Mouse (Mus musculus): ENCODE results near the gene Qrich2. TPM values are rescaled to one million over a fixed set of nuclear protein-coding genes. Genes with fewer than 3 reads are reported as not detected.

Qrich2 gene
- polyA plus RNA-seq, 1 experiment from 2014 or later, result 0.32 TPM

DNA sequence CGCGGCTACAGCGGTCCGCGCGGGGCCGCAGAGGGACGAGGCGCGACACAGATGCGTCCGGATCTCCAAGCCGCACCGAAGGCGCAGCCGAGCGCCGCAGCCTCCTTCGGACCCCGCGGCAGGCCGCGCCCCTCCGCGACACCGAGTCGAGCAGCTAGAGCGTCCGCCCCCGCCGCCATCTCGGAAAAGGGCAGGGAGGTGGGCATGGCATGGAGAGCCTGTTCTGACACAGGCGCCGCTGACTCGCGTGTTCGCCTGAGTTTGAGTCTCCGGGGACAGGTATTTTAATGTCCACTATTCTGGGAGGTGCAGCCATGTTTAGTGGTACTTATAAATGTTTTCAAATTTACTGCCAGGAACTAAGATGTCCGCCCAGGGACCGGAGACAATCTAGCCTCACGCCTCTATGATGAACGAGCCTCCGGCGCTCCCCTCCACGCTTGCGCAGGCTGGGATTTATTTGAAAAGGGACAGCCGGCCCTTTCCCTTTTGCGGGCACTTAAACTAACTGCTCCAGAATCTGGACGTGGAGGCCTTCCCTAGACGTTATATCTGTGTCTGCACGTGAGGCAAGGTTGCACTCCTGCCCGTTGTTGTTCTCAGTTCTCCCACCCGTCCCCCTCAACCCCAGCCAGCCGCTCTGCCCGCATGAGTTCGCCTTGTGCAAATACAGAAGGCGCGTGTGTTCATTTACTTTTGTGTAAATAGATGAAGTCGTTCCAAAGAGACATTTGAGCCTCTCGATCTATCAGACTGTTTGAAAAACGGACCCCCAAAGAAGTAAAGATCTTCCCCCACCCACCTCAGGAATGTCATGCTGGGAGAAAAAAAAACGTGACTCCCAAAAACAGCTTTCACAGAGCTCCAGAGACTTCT, 24.4 kb upstream of the Qrich2 start:
- Histone ChIP-seq H3K27ac (ENCODE audit: low read length) (peak overlapping the region; percentile 95), H3K36me3 (ENCODE audit: insufficient read depth, low read length) (peaks cover 19% of the 10 kb centered on the region), H3K4me2 (replicated peaks; ENCODE audit: low read depth, low read length) (peak overlapping the region; percentile 75), H3K9me3 (ENCODE audit: low read length) (peaks cover 3% of the 10 kb centered on the region; the same call in 1 of the 2 replicates), H3K4me1 (ENCODE audit: insufficient read depth, low read length) (peaks cover 17% of the 10 kb centered on the region), H3K4me3 (ENCODE audit: low read length) (peak overlapping the region; percentile 92), H3K27me3 (ENCODE audit: insufficient read depth, low read length) (no peaks in the 10 kb centered on the region), H3K9ac (replicated peaks; ENCODE audit: low read length) (peak overlapping the region; percentile 90)
- peak; percentile 90 for ATAC-seq (ENCODE audit: low FRiP score, low TSS enrichment)
- under 1% methylated on average over 62 of the region's 62 CpGs for WGBS

- Histone ChIP-seq H3K36me3 (ENCODE audit: insufficient read depth, low read length) (peaks cover 26% of the 10 kb centered on the region), H3K9me3 (ENCODE audit: low read length) (peaks cover 3% of the 10 kb centered on the region; the same call in 1 of the 2 replicates), H3K9ac (replicated peaks; ENCODE audit: low read length) (peak overlapping the region; percentile 90), H3K4me1 (ENCODE audit: insufficient read depth, low read length) (peaks cover 17% of the 10 kb centered on the region), H3K27ac (ENCODE audit: low read length) (peak overlapping the region; percentile 95), H3K4me3 (ENCODE audit: low read length) (peak overlapping the region; percentile 92), H3K27me3 (ENCODE audit: insufficient read depth, low read length) (no peaks in the 10 kb centered on the region), H3K4me2 (replicated peaks; ENCODE audit: low read depth, low read length) (peak overlapping the region; percentile 75)
- under 1% methylated on average over 39 of the region's 39 CpGs for WGBS
- peak; percentile 59 for ATAC-seq (ENCODE audit: low FRiP score, low TSS enrichment)
Observed at GRCm38 (mm10) chr11:116489771-116490231, 23.8 kb upstream of the Qrich2 start.

DNA sequence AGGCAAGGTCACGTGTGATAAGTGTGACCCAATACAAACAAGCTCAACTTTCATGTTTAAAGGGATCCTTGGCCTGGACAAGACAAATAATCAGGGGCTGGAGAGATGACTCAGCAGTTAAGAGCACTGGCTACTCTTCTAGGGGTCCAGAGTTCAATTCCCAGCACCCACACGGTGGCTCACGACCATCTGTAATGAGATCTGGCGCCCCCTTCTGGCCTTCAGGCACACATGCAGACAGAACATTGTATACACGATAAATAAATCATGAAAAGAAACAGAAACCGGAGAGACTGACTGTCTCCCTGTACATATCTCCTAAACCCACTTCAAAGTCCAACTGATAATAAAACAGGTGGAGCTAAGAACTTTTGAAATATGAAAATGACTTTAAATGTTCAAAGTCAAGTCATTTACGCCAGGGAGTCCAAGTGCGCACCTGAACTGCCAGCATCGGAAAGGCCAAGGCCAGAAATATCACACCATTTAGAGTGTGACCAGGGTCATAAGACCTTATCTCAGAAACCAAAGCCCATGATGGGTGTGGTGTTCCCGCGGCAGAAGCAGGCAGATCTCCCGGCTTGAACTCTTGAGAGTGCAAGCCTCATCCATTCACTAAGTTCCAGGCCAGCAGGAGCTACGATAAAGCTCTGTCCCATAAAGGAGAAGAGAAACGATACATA, 22.8 kb upstream of the Qrich2 start:
- Histone ChIP-seq H3K4me1 (ENCODE audit: insufficient read depth, low read length) (peaks cover 16% of the 10 kb centered on the region), H3K9me3 (ENCODE audit: low read length) (peaks cover 3% of the 10 kb centered on the region; the same call in 1 of the 2 replicates), H3K27ac (ENCODE audit: low read length) (no peak overlapping the region), H3K4me2 (replicated peaks; ENCODE audit: low read depth, low read length) (peak overlapping the region; percentile 75), H3K36me3 (ENCODE audit: insufficient read depth, low read length) (peaks cover 33% of the 10 kb centered on the region), H3K27me3 (ENCODE audit: insufficient read depth, low read length) (no peaks in the 10 kb centered on the region), H3K9ac (replicated peaks; ENCODE audit: low read length) (peak overlapping the region; percentile 90), H3K4me3 (ENCODE audit: low read length) (peak overlapping the region; percentile 92)
- ATAC-seq (ENCODE audit: low FRiP score, low TSS enrichment), result no peak
- WGBS, result 77% methylated on average over 14 of the region's 14 CpGs

GRCm38 (mm10) chr11:116488207-116488606, 22.2 kb upstream of the Qrich2 start:
- no peak overlapping the region for H3K4me3 ChIP-seq (ENCODE audit: low read length)
- H3K9me3 ChIP-seq (ENCODE audit: low read length), result peaks cover 3% of the 10 kb centered on the region; the same call in 1 of the 2 replicates
- H3K27ac ChIP-seq (ENCODE audit: low read length), result no peak overlapping the region
- ATAC-seq (ENCODE audit: low FRiP score, low TSS enrichment), result no peak
- no peak overlapping the region for H3K4me2 ChIP-seq (replicated peaks; ENCODE audit: low read depth, low read length)
- peaks cover 37% of the 10 kb centered on the region for H3K36me3 ChIP-seq (ENCODE audit: insufficient read depth, low read length)
- H3K27me3 ChIP-seq (ENCODE audit: insufficient read depth, low read length), result no peaks in the 10 kb centered on the region
- no peak overlapping the region for H3K9ac ChIP-seq (replicated peaks; ENCODE audit: low read length)
- H3K4me1 ChIP-seq (ENCODE audit: insufficient read depth, low read length), result peaks cover 12% of the 10 kb centered on the region

- WGBS, result 84% methylated on average over 8 of the region's 8 CpGs
- peaks cover 3% of the 10 kb centered on the region; the same call in 1 of the 2 replicates for H3K9me3 ChIP-seq (ENCODE audit: low read length)
- no peaks in the 10 kb centered on the region for H3K27me3 ChIP-seq (ENCODE audit: insufficient read depth, low read length)
- no peak overlapping the region for H3K9ac ChIP-seq (replicated peaks; ENCODE audit: low read length)
- peaks cover 72% of the 10 kb centered on the region for H3K36me3 ChIP-seq (ENCODE audit: insufficient read depth, low read length)
- H3K4me1 ChIP-seq (ENCODE audit: insufficient read depth, low read length), result peaks cover 10% of the 10 kb centered on the region
- H3K27ac ChIP-seq (ENCODE audit: low read length), result no peak overlapping the region
- H3K4me2 ChIP-seq (replicated peaks; ENCODE audit: low read depth, low read length), result no peak overlapping the region
- ATAC-seq (ENCODE audit: low FRiP score, low TSS enrichment), result no peak
- no peak overlapping the region for H3K4me3 ChIP-seq (ENCODE audit: low read length)
Observed at GRCm38 (mm10) chr11:116484261-116484660, 18.2 kb upstream of the Qrich2 start.

DNA sequence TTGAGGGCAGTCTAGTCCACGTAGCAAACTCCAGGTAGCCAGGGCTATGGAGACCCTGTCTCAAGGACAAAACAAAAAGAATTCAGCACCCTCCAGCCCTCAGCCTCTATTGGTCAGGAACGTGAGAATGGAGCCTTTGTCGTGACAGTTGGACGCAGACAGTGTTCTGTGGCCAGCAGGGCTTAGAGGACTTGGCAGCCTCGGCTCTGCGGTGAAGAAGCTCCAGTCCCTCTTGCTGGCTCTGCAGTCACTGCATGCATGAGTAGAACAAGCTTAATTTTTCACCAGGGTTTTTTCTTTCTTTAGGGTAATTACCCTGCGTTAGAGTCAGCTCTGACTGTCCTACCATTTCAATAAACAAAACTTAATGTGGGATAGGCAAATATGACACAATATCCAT, 15.7 kb upstream of the Qrich2 start:
- Histone ChIP-seq H3K4me2 (replicated peaks; ENCODE audit: low read depth, low read length) (no peak overlapping the region), H3K27ac (ENCODE audit: low read length) (no peak overlapping the region), H3K9ac (replicated peaks; ENCODE audit: low read length) (no peak overlapping the region), H3K9me3 (ENCODE audit: low read length) (no peaks in the 10 kb centered on the region), H3K27me3 (ENCODE audit: insufficient read depth, low read length) (no peaks in the 10 kb centered on the region), H3K36me3 (ENCODE audit: insufficient read depth, low read length) (peaks cover 81% of the 10 kb centered on the region), H3K4me1 (ENCODE audit: insufficient read depth, low read length) (0 out of 2 replicates have a peak, but pooled peaks cover 2% of the 10 kb centered on the region), H3K4me3 (ENCODE audit: low read length) (no peak overlapping the region)
- no peak for ATAC-seq (ENCODE audit: low FRiP score, low TSS enrichment)
- 80% methylated on average over 7 of the region's 7 CpGs for WGBS

- Histone ChIP-seq H3K4me3 (ENCODE audit: low read length) (no peak overlapping the region), H3K4me2 (replicated peaks; ENCODE audit: low read depth, low read length) (no peak overlapping the region), H3K9ac (replicated peaks; ENCODE audit: low read length) (no peak overlapping the region), H3K36me3 (ENCODE audit: insufficient read depth, low read length) (peaks cover 87% of the 10 kb centered on the region), H3K9me3 (ENCODE audit: low read length) (no peaks in the 10 kb centered on the region), H3K27me3 (ENCODE audit: insufficient read depth, low read length) (no peaks in the 10 kb centered on the region), H3K4me1 (ENCODE audit: insufficient read depth, low read length) (0 out of 2 replicates have a peak, but pooled peaks cover 2% of the 10 kb centered on the region), H3K27ac (ENCODE audit: low read length) (no peak overlapping the region)
- WGBS, result 96% methylated on average over 8 of the region's 8 CpGs
- no peak for ATAC-seq (ENCODE audit: low FRiP score, low TSS enrichment)
Observed at GRCm38 (mm10) chr11:116480975-116481374, 14.9 kb upstream of the Qrich2 start.

DNA sequence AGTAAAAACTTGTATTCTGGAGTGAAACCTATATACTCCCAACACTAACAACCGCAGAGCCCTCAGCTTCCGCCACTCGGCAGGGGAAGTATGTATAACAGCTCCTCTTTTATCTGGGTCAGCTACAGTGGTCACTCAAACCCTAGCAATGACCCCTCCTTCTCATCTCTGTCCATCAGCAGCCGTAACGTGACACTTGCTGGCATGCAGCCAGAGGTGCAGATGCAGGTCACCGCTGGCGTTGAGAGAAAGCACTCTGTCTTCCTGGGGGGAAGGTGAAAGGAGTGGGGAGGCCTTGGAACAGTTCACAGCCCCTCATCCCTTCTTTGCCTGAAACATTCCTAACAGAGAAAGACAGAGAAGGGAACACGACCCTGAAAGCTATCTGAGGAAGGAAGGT, 13.8 kb upstream of the Qrich2 start:
- WGBS, result 35% methylated on average over 8 of the region's 8 CpGs
- no peak overlapping the region for H3K27ac ChIP-seq (ENCODE audit: low read length)
- ATAC-seq (ENCODE audit: low FRiP score, low TSS enrichment), result no peak
- H3K4me2 ChIP-seq (replicated peaks; ENCODE audit: low read depth, low read length), result no peak overlapping the region
- H3K36me3 ChIP-seq (ENCODE audit: insufficient read depth, low read length), result peaks cover 87% of the 10 kb centered on the region
- H3K4me3 ChIP-seq (ENCODE audit: low read length), result no peak overlapping the region
- H3K9ac ChIP-seq (replicated peaks; ENCODE audit: low read length), result no peak overlapping the region
- H3K27me3 ChIP-seq (ENCODE audit: insufficient read depth, low read length), result no peaks in the 10 kb centered on the region
- no peaks in the 10 kb centered on the region for H3K9me3 ChIP-seq (ENCODE audit: low read length)
- 0 out of 2 replicates have a peak, but pooled peaks cover 2% of the 10 kb centered on the region for H3K4me1 ChIP-seq (ENCODE audit: insufficient read depth, low read length)

DNA sequence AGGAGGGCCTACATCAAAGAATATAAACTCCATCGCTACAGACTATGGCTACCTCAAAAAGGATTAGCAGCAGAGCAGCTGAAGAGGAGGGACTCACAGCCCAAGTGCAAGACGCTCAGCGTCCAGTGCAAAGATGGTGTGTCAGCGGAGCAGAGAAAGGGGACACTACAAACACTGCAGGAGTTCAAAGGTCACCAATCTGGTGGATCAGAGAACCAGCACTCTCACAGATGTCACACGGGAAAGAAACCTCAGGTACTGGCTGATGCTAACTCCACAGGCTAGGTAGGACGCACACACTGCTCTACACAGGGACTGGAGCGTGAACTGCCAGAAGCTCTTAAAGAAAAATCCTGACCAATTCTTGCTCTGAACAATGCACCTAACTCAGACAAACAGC, 12.9 kb upstream of the Qrich2 start:
- 0 out of 2 replicates have a peak, but pooled peaks cover 2% of the 10 kb centered on the region for H3K4me1 ChIP-seq (ENCODE audit: insufficient read depth, low read length)
- ATAC-seq (ENCODE audit: low FRiP score, low TSS enrichment), result no peak
- H3K9ac ChIP-seq (replicated peaks; ENCODE audit: low read length), result no peak overlapping the region
- 72% methylated on average over 7 of the region's 7 CpGs for WGBS
- H3K4me2 ChIP-seq (replicated peaks; ENCODE audit: low read depth, low read length), result no peak overlapping the region
- no peaks in the 10 kb centered on the region for H3K27me3 ChIP-seq (ENCODE audit: insufficient read depth, low read length)
- no peak overlapping the region for H3K27ac ChIP-seq (ENCODE audit: low read length)
- peaks cover 85% of the 10 kb centered on the region for H3K36me3 ChIP-seq (ENCODE audit: insufficient read depth, low read length)
- no peak overlapping the region for H3K4me3 ChIP-seq (ENCODE audit: low read length)
- no peaks in the 10 kb centered on the region for H3K9me3 ChIP-seq (ENCODE audit: low read length)

All from kidney, embryonic 16.5 days (tissue).